Mouse (Mus musculus) erythroblast, embryonic 14.5 days (primary cell): ENCODE measurements at regions not wholly inside any gene's neighbourhood (a gene's known extent, or its start where the extent isn't known, plus 50 kb on each side); places are given as distances from the start of the nearest gene placed in this dataset.

ENCODE experiments used
- GATA1 ChIP-seq: IDR thresholded peaks from 2 replicates; pipeline ENCODE4 v1.6.1; 2012; ENCODE audit warnings: low read length, inconsistent platforms, mixed read lengths
- TAL1 ChIP-seq: IDR thresholded peaks from 3 replicates; pipeline ENCODE4 v1.6.1; 2012; ENCODE audit warnings: low read length, inconsistent platforms, mixed read lengths

- no peak for TF ChIP-seq TAL1
- TF ChIP-seq GATA1: no peak
Measured at GRCm38 (mm10) chr5:136627671-136628292, 60.5 kb upstream of the Cux1 start.
